Comparison of ENCODE assay signal across 8 mouse cellular contexts in genomic region chr11:114789061-114789714, GRCm38 (mm10). TPM values are rescaled to one million over a fixed set of nuclear protein-coding genes. Genes with fewer than 3 reads are reported as not detected.
A peak's percentile ranks its signal among the peaks of the same experiment; 100 is the strongest.
DNase-seq lines count a peak whose midpoint lies in the region; ATAC-seq lines count a peak whose summit lies in the region.

No protein-coding gene starts in this region.

- intact Hi-C loops in left cerebral cortex, postnatal 4 days (cut with DNase I): loop anchor here (5.0 kb wide), 1 partner anchor 42 kb away; no protein-coding TSS in a partner anchor

- H3K4me1 ChIP-seq in midbrain, embryonic 11.5 days (ENCODE audit: control insufficient read depth, insufficient read depth, low read length): peaks cover 45% of the 10 kb centered on the region

- H3K9ac ChIP-seq in midbrain, embryonic 11.5 days (ENCODE audit: low read length): no peak overlapping the region

- H3K27me3 ChIP-seq in midbrain, embryonic 11.5 days (ENCODE audit: control insufficient read depth, insufficient read depth, low read length): peaks cover 64% of the 10 kb centered on the region

- no peak overlapping the region for H3K4me2 ChIP-seq in midbrain, embryonic 11.5 days

- 0 out of 2 replicates have a peak, but pooled peaks cover 4% of the 10 kb centered on the region for H3K36me3 ChIP-seq in midbrain, embryonic 11.5 days (ENCODE audit: control insufficient read depth, insufficient read depth, low read length)

- ATAC-seq in common myeloid progenitor, adult 5-6 weeks (replicated peaks; ENCODE audit: low read depth, poor library complexity, severe bottlenecking): peak; percentile 75
- ATAC-seq in midbrain, embryonic 11.5 days (ENCODE audit: low FRiP score): peak; percentile 69
- no peak for ATAC-seq in erythroid progenitor cell, adult 5-6 weeks (replicated peaks; ENCODE audit: low FRiP score, poor library complexity, severe bottlenecking)

- H3K27ac ChIP-seq in midbrain, embryonic 11.5 days (ENCODE audit: low read depth, low read length): no peak overlapping the region

- peak; percentile 58 for DNase-seq in adipocyte (ENCODE audit: low spot score)
- peak; percentile 95 for DNase-seq in gastrocnemius, postnatal 10 days
- DNase-seq in induced T-regulatory cell, adult 2 months (ENCODE audit: low read depth): peak; percentile 79
- DNase-seq in left cerebral cortex, postnatal 4 days: peak; percentile 91
- DNase-seq in midbrain, embryonic 11.5 days (ENCODE audit: low spot score, missing footprints): peak; percentile 99
- peak; percentile 91 for DNase-seq in right cerebral cortex, postnatal 4 days

- WGBS in midbrain, embryonic 11.5 days: 13% methylated on average over 30 of the region's 30 CpGs

- no peaks in the 10 kb centered on the region for H3K9me3 ChIP-seq in midbrain, embryonic 11.5 days (ENCODE audit: control insufficient read depth, low read length)

- H3K4me3 ChIP-seq in midbrain, embryonic 11.5 days (ENCODE audit: low read depth, low read length): no peak overlapping the region

RNA-seq across cellular contexts. Expression of gene Btbd17, which starts 6.6 kb away (rescaled TPM):
- not detected in 2 replicates for total RNA-seq in common myeloid progenitor, adult 5-6 weeks (2017)
- 1 to 10 TPM; 2.2 to 2.5 TPM for total RNA-seq in gastrocnemius, postnatal 10 days (2021)
- 10 to 100 TPM; 12.5 to 14.7 TPM for total RNA-seq in left cerebral cortex, postnatal 4 days (2021)
- polyA plus RNA-seq in midbrain, embryonic 11.5 days (2014; fragmentation: Nextera tagmentation; extraction: Ambion mirVana): 65.3 and 70.2 TPM in 2 replicates
- not detected in 2 replicates for total RNA-seq in erythroid progenitor cell, adult 5-6 weeks (2015; ENCODE audit: low replicate concordance)
- not detected in 2 replicates for total RNA-seq in erythroid progenitor cell, adult 5-6 weeks (2017; ENCODE audit: low replicate concordance)

RNA-seq across cellular contexts. Expression of gene Gpr142, which starts 9.5 kb away (rescaled TPM):
- not detected in 2 replicates for total RNA-seq in common myeloid progenitor, adult 5-6 weeks (2017)
- total RNA-seq in gastrocnemius, postnatal 10 days (2021): not detected
- not detected for total RNA-seq in left cerebral cortex, postnatal 4 days (2021)
- 0.12 TPM in 1 of 2 replicates, not detected in the other for polyA plus RNA-seq in midbrain, embryonic 11.5 days (2014; fragmentation: Nextera tagmentation; extraction: Ambion mirVana)
- total RNA-seq in erythroid progenitor cell, adult 5-6 weeks (2015; ENCODE audit: low replicate concordance): not detected in 2 replicates
- total RNA-seq in erythroid progenitor cell, adult 5-6 weeks (2017; ENCODE audit: low replicate concordance): not detected in 2 replicates

RNA-seq across cellular contexts. Expression of gene Kif19a, which starts 24.0 kb away (rescaled TPM):
- not detected in 2 replicates for total RNA-seq in common myeloid progenitor, adult 5-6 weeks (2017)
- total RNA-seq in gastrocnemius, postnatal 10 days (2021): 1 to 10 TPM; 3.2 to 4.2 TPM
- total RNA-seq in left cerebral cortex, postnatal 4 days (2021): 1 to 10 TPM; 2.7 to 2.9 TPM
- polyA plus RNA-seq in midbrain, embryonic 11.5 days (2014; fragmentation: Nextera tagmentation; extraction: Ambion mirVana): 0.61 and 0.94 TPM in 2 replicates
- not detected in 2 replicates for total RNA-seq in erythroid progenitor cell, adult 5-6 weeks (2015; ENCODE audit: low replicate concordance)
- not detected in 2 replicates for total RNA-seq in erythroid progenitor cell, adult 5-6 weeks (2017; ENCODE audit: low replicate concordance)
